Mouse (Mus musculus) intestine, embryonic 14.5 days (tissue): Measurements from ENCODE around the gene Atp2b4. TPM values are rescaled to one million over a fixed set of nuclear protein-coding genes. Genes with fewer than 3 reads are reported as not detected.
"Not testable (repeated sequence)": the region's sequence is repeated elsewhere in the genome, so short reads cannot be mapped to it uniquely, and the experiment has no call there.

ENCODE experiments used
- ATAC-seq: fragments of 200-750 bp; cut with Nextera tagmentation; replicated peaks from 2 replicates; pipeline ENCODE4 v1.8.0; 2017; ENCODE audit warnings: low read depth, moderate number of reproducible peaks, moderate TSS enrichment, moderate library complexity; ENCODE audit not compliant: low FRiP score, low TSS enrichment
- DNase-seq: peaks from one replicate; pipeline ENCODE4 v3.0.0-alpha.2; 2018; ENCODE audit warnings: low spot score
- H3K27ac ChIP-seq: fragments of 300-500 bp; sonication (generic); 2 replicates; pipeline ENCODE4 v1.5.1; 2014; ENCODE audit warnings: low read depth, mild to moderate bottlenecking, control low read depth
- H3K27me3 ChIP-seq: fragments of 300-500 bp; sonication (generic); replicated peaks from 2 replicates; pipeline ENCODE4 v1.6.1; 2014; ENCODE audit warnings: low read length, control low read depth; ENCODE audit not compliant: control insufficient read depth, insufficient read depth
- H3K36me3 ChIP-seq: fragments of 300-500 bp; sonication (generic); 2 replicates; pipeline ENCODE4 v1.6.1; 2014; ENCODE audit warnings: low read length, control low read depth; ENCODE audit not compliant: control insufficient read depth, insufficient read depth
- H3K4me1 ChIP-seq: fragments of 300-500 bp; sonication (generic); replicated peaks from 2 replicates; pipeline ENCODE4 v1.6.1; 2014; ENCODE audit warnings: low read length, control low read depth, mixed read lengths; ENCODE audit not compliant: control insufficient read depth, insufficient read depth
- H3K4me2 ChIP-seq: fragments of 300-500 bp; sonication (generic); 2 replicates; pipeline ENCODE4 v1.6.1; 2014; ENCODE audit warnings: low read length
- H3K4me3 ChIP-seq: fragments of 300-500 bp; sonication (generic); 2 replicates; pipeline ENCODE4 v1.5.1; 2014; ENCODE audit warnings: low read depth, low read length, control low read depth, mixed read lengths
- H3K9ac ChIP-seq: fragments of 300-500 bp; sonication (generic); 2 replicates; pipeline ENCODE4 v1.6.1; 2014; ENCODE audit warnings: mild to moderate bottlenecking, low read length
- H3K9me3 ChIP-seq: fragments of 300-500 bp; sonication (generic); 2 replicates; pipeline ENCODE4 v1.6.1; 2016; ENCODE audit warnings: low read length, control low read depth; ENCODE audit not compliant: control insufficient read depth
- WGBS: fragments of 180-500 bp; shearing (Covaris S2); extraction: QIAGEN DNeasy Blood & Tissue Kit; methylation state at CpG from one replicate; pipeline ENCODE4 v1.1.7; 2014; 5-methylcytosine and 5-hydroxymethylcytosine counted together
- polyA plus RNA-seq: library from polyadenylated mRNA; unstranded; fragments of >200 nt; fragmentation: Nextera tagmentation; extraction: Ambion mirVana; gene quantifications from 2 replicates; pipeline ENCODE4 v1.2.1, GENCODE M21; 2014

The Atp2b4 gene
- polyA plus RNA-seq, 1 experiment from 2014 or later: 32.3 TPM

DNA sequence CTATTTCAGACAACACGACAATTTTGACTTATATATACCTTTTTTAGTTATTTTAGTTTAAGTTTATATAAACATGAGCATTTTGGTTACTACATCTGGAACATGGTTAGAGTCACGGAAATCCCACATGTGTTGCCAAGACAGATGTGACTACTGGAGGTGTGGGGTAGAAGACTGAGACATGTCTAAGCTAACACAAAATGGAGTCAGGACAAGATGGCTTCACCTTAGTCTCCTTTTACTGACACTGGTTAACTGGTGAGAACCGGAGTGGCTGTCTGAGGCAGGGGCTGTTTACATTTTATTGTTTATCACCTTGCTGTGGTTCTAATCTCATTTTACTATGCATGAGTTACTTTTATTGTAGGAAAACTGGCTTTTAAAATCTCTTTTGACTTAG lies 132.2 kb downstream of the Atp2b4 start:
- DNase-seq (no peak), ATAC-seq (no peak)
- H3K36me3 ChIP-seq: no peaks in the 10 kb centered on the region
- no peak overlapping the region for H3K27ac ChIP-seq
- H3K4me3 ChIP-seq: no peak overlapping the region
- H3K4me2 ChIP-seq: no peak overlapping the region
- peaks cover 7% of the 10 kb centered on the region; the same call in 1 of the 2 replicates for H3K4me1 ChIP-seq
- WGBS: 84% methylated on average over 3 of the region's 3 CpGs
- H3K9me3 ChIP-seq: no peaks in the 10 kb centered on the region
- H3K9ac ChIP-seq: no peak overlapping the region
- H3K27me3 ChIP-seq: no peaks in the 10 kb centered on the region

GRCm38 (mm10) chr1:133667721-133668120 lies 133.1 kb downstream of the Atp2b4 start:
- no peak for ATAC-seq
- Histone ChIP-seq H3K9me3 (no peaks in the 10 kb centered on the region), H3K36me3 (no peaks in the 10 kb centered on the region), H3K4me2 (no peak overlapping the region), H3K4me3 (no peak overlapping the region), H3K9ac (no peak overlapping the region), H3K27ac (no peak overlapping the region), H3K4me1 (peaks cover 7% of the 10 kb centered on the region; the same call in 1 of the 2 replicates), H3K27me3 (no peaks in the 10 kb centered on the region)
- WGBS: 50% methylated on average over 7 of the region's 7 CpGs
- no peak for DNase-seq

GRCm38 (mm10) chr1:133665713-133666112 lies 135.1 kb downstream of the Atp2b4 start:
- not testable (repeated sequence) for H3K4me3 ChIP-seq, H3K36me3 ChIP-seq, DNase-seq, ATAC-seq, H3K4me1 ChIP-seq, H3K27me3 ChIP-seq, H3K27ac ChIP-seq, H3K9me3 ChIP-seq, H3K4me2 ChIP-seq, H3K9ac ChIP-seq
- WGBS: 85% methylated on average over 8 of the region's 8 CpGs

DNA sequence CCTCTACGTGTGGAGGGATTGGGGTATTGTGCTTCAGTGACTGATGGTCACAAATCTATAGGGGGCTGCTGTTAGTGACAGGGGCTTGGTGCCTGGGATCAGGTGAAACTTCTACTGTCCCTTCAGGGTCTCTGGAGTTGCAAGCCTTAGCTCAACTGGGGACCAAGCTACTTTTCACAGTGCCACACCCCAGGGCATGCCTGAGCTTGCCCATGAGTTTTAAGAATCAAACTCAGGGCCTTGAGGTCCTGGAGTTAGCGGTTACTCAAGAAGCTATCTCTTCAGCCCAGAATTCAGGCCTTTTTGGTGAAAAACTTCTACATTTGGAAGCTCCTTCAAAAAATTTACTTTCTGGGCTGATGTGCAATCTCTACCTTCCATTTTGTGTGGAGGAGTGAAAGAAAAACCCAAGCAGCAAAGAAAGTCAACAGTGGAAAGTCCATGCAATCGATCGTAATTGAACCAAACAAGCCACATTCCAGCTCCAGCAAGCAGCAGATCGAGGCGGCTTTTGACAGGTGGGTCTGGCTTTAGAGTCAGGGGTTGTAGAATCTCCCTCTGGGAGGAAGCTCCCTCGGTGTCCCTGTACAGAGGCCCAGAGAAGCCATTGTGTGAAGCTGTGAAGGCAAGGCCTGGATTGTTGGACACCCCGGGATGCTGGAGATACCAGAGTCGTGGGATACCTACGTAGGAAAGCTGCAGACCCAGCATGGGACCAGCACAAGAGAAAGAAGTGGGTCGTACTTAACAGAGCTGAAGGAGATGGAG lies 136.5 kb downstream of the Atp2b4 start:
- Histone ChIP-seq H3K27me3 (no peaks in the 10 kb centered on the region), H3K36me3 (peaks cover 5% of the 10 kb centered on the region), H3K27ac (peak overlapping the region; percentile 81), H3K9me3 (no peaks in the 10 kb centered on the region), H3K4me2 (no peak overlapping the region), H3K4me3 (no peak overlapping the region), H3K4me1 (peaks cover 14% of the 10 kb centered on the region), H3K9ac (no peak overlapping the region)
- DNase-seq (peak; percentile 47), ATAC-seq (no peak)
- 65% methylated on average over 11 of the region's 11 CpGs for WGBS

DNA sequence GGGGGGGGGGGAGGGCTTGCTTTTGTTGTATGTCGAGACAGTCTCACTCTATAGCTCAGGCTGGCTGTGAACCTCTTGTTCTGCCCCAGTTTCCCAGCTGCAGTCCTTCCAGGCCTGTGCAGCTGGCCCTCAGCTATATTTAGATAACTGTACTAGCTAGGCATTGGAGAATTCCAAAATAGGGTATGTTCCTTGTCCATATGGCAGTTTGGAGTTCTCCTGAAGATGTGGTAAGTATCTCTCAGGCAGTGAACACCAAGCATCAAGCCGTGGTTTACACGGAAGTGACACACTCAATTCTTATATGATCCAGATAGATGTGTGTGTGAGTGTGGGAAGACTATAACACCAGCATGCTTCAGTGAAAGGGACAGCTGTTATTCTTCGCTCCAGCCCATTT lies 137.4 kb downstream of the Atp2b4 start:
- Histone ChIP-seq H3K27ac (peak overlapping the region; percentile 81), H3K4me2 (no peak overlapping the region), H3K9me3 (no peaks in the 10 kb centered on the region), H3K4me3 (no peak overlapping the region), H3K4me1 (peaks cover 23% of the 10 kb centered on the region), H3K36me3 (peaks cover 14% of the 10 kb centered on the region), H3K27me3 (no peaks in the 10 kb centered on the region), H3K9ac (no peak overlapping the region)
- WGBS: 51% methylated on average over 4 of the region's 4 CpGs
- ATAC-seq (no peak), DNase-seq (peak; percentile 51)

DNA sequence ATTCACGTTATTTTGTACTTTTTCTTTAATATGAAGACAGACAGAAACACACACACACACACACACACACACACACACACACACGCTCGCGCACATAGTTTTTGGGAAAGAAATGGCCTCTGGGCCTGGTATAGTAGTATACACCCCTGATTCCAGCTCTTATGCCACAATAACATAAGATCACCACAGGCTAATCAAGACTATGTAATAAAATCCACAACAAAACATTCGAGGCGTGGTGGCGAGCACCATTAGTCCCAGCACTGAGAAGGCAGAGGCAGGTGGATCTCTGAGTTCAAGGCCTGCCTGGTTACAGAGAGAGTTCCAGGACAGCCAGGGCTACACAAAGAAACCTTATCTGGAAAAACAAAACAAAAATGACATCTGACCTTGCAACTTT lies 137.9 kb downstream of the Atp2b4 start:
- Histone ChIP-seq H3K4me2 (no peak overlapping the region), H3K4me3 (no peak overlapping the region), H3K27me3 (no peaks in the 10 kb centered on the region), H3K36me3 (peaks cover 19% of the 10 kb centered on the region), H3K9me3 (no peaks in the 10 kb centered on the region), H3K9ac (no peak overlapping the region), H3K27ac (peak overlapping the region; percentile 81), H3K4me1 (peaks cover 28% of the 10 kb centered on the region)
- WGBS: 91% methylated on average over 7 of the region's 7 CpGs
- DNase-seq (peak; percentile 48), ATAC-seq (no peak)

GRCm38 (mm10) chr1:133661203-133661933 lies 139.5 kb downstream of the Atp2b4 start, which contains the start of gene Gm38394:
TSS of gene Gm38394 (minus strand) at chr1:133661318.
- Histone ChIP-seq H3K9ac (peak within 1 kb of the TSS; percentile 92), H3K27ac (peak within 1 kb of the TSS; percentile 91), H3K4me2 (peak within 1 kb of the TSS; percentile 93), H3K4me3 (peak within 1 kb of the TSS; percentile 93), H3K27me3 (no peaks in the 10 kb centered on the region), H3K4me1 (peaks cover 40% of the 10 kb centered on the region), H3K9me3 (no peaks in the 10 kb centered on the region), H3K36me3 (peaks cover 35% of the 10 kb centered on the region)
- DNase-seq (peak; percentile 95), ATAC-seq (peak; percentile 96)
- 2% methylated on average over 26 of the region's 26 CpGs for WGBS

GRCm38 (mm10) chr1:133660466-133661202 lies 140.2 kb downstream of the Atp2b4 start, which contains the start of gene Zbed6:
TSS of gene Zbed6 (minus strand) at chr1:133660885.
- Histone ChIP-seq H3K36me3 (peaks cover 37% of the 10 kb centered on the region), H3K27me3 (no peaks in the 10 kb centered on the region), H3K4me2 (peak within 1 kb of the TSS; percentile 93), H3K27ac (peak within 1 kb of the TSS; percentile 91), H3K4me1 (peaks cover 40% of the 10 kb centered on the region), H3K9ac (peak within 1 kb of the TSS; percentile 92), H3K9me3 (no peaks in the 10 kb centered on the region), H3K4me3 (peak within 1 kb of the TSS; percentile 93)
- DNase-seq (peak; percentile 88), ATAC-seq (peak; percentile 85)
- under 1% methylated on average over 41 of the region's 41 CpGs for WGBS
